Mouse (Mus musculus): ENCODE measurements around the gene Tpk1.

DNA sequence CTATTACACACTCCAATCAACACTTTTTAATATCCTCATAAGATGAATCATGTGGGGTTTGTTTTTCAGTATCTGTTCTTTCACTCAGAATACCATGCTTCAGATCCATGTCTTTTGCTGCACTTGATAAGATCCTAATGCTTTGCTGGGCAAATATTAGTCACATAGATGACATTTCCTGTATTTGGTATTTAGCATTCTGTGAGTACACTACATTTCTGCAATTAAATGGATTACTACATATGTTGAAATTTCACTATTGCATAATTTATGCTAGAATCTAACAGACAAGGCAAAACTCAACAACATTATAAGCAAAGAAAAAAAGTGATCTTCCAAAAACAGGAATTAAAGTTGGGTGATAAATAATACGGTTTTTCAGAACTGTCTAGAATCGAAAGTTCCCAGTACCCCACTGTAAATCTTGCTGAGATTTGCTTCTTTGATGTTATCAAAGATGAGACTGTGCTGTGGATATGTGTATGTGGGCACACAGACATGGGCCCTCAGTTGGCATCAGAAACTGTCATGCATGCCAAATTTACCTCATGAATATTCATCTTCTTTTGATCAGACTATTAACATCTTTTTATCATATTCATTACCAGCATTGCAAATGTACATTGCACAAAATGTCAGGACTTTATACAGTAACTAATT lies 203.8 kb downstream of the Tpk1 start:
- TF ChIP-seq CTCF (IDR thresholded peaks at IDR 0.05; ENCODE audit: extremely low read depth, insufficient read length, insufficient replicate concordance, low read depth, low read length): no peak
- TF ChIP-seq POLR2A (IDR thresholded peaks at IDR 0.05; ENCODE audit: low read depth, low read length): no peak
